Mouse (Mus musculus): ENCODE data around the gene B4galt4. TPM values are rescaled to one million over a fixed set of nuclear protein-coding genes. Genes with fewer than 3 reads are reported as not detected.
"Not testable (repeated sequence)": the region's sequence is repeated elsewhere in the genome, so short reads cannot be mapped to it uniquely, and the experiment has no call there.

B4galt4 gene
- total RNA-seq, 2 experiments from 2014 or later, result 19.2 to 22.1 TPM

DNA sequence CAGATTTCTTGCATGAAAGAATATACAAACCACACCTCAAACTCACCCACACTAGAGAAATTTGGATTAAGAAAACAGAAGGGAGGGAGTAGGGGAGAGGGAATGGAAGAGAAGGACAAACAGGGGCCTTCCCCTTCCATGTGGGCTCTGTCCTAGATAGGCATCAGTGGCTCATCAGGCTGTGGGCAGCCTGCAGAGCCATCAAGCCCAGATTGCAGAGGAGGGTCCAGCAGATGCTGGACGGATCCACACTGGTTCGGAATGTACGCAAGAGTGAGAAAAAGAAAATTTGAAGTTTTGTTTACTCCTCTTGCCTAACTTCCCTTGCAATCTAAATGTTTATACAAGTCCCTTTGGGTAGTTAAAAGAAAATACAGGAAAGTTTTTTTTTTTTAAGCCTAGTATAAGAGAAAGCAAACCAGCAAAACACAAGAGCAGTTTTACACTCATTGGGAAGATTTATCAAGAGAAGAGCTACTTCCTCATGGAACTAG, 56.9 kb downstream of the B4galt4 start:
- intact Hi-C loops (cut with DNase I), result no loop called here
- DNase-seq (ENCODE audit: extremely low spot score in 1 of 2, low spot score in 2 of 2), result no peak

GRCm38 (mm10) chr16:38800091-38800490, 58.0 kb downstream of the B4galt4 start, which contains the start of gene Upk1b:
TSS of gene Upk1b (minus strand) at chr16:38800328.
- intact Hi-C loops (cut with DNase I), result no loop called here
- DNase-seq (ENCODE audit: extremely low spot score in 1 of 2, low spot score in 2 of 2), result no peak

- intact Hi-C loops (cut with DNase I); DNase-seq (ENCODE audit: extremely low spot score in 1 of 2, low spot score in 2 of 2): not testable (repeated sequence)
These were observed 65.7 kb downstream of the B4galt4 start for GRCm38 (mm10) chr16:38807796-38808195.

DNA sequence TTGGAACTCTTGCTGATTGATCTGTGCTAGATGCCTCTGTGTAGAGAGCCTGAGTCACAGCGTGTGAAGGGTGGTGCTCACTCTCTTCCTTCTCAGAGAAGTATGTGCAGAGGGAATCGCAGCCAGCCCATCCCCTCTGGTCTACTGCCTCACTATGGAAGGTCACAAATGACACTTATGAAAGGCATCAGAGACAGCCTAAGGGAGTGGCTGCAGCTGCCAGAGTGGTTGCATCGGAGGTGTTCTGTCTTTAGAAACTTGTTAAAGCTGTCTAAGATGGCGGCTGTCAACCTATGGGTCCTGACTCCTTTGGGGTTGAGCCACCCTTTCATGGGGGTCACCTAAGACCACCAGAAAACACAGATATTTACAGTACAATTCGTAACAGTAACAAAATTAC, 68.1 kb downstream of the B4galt4 start:
- intact Hi-C loops (cut with DNase I), result loop anchor here (5.0 kb wide), 2 partner anchors 63 to 193 kb away; no protein-coding TSS in a partner anchor
- no peak for DNase-seq (ENCODE audit: extremely low spot score in 1 of 2, low spot score in 2 of 2)

DNA sequence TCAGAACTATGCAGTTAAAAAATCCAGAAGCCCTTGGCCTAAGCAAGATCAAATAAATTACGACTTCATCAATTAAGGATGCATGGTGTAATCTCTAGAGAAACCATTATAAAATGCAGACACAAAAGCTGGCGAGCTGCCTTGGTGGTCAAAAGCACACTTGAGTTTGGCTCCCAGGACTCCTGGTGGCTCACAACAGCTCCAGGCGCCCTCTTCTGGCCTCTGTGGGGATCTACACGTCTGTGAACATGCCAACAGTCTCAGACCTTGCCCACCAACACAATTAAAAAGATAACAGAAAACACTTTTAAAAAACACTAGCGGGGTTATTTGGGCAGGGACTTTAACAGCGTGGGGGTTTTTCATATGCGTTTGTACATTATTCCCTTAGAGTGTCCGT, 70.5 kb downstream of the B4galt4 start:
- peak; percentile 72 to 84 for DNase-seq (ENCODE audit: extremely low spot score in 1 of 2, low spot score in 2 of 2)
- intact Hi-C loops (cut with DNase I), result loop anchor here (5.0 kb wide), 2 partner anchors 65 to 195 kb away; no protein-coding TSS in a partner anchor

Other genes starting within 250 kb of the B4galt4 start
- gene Timmdc1, start 219.6 kb upstream of the B4galt4 start, total RNA-seq (2021), result 10 to 100 TPM; 28.5 to 28.8 TPM
- 10 to 100 TPM; 34.2 to 36.7 TPM for gene Poglut1, start 192.0 kb upstream of the B4galt4 start, total RNA-seq (2021)
- 10 to 100 TPM; 19.5 to 22.9 TPM for gene Tmem39a, start 183.6 kb upstream of the B4galt4 start, total RNA-seq (2021)
- 10 to 100 TPM; 17.7 to 18.9 TPM for gene Arhgap31, start 29.0 kb upstream of the B4galt4 start, total RNA-seq (2021)
- under 1 TPM; 0.93 to 0.99 TPM for gene Upk1b, start 58.1 kb downstream of the B4galt4 start, total RNA-seq (2021)
- not detected for gene 4930435E12Rik, start 86.5 kb downstream of the B4galt4 start, total RNA-seq (2021)
- 10 to 100 TPM; 23.6 to 28.1 TPM for gene Igsf11, start 150.4 kb downstream of the B4galt4 start, total RNA-seq (2021)